Mouse (Mus musculus): ENCODE data around the gene Fgfr2. TPM values are rescaled to one million over a fixed set of nuclear protein-coding genes. Genes with fewer than 3 reads are reported as not detected.
A peak's percentile ranks its signal among the peaks of the same experiment; 100 is the strongest.
"Not testable (repeated sequence)": the region's sequence is repeated elsewhere in the genome, so short reads cannot be mapped to it uniquely, and the experiment has no call there.

Fgfr2 gene
- polyA plus RNA-seq, 1 experiment, result 14.8 TPM

GRCm38 (mm10) chr7:131130021-131130420, 1993.1 kb downstream of the Fgfr2 start:
- 68% methylated on average over 12 of the region's 12 CpGs for WGBS
- TF ChIP-seq CTCF (conservative IDR thresholded peaks at IDR 0.05; ENCODE audit: insufficient read depth, insufficient read length, low read depth, low read length), result no peak
- TF ChIP-seq POLR2A (IDR thresholded peaks at IDR 0.05; ENCODE audit: low read depth, low read length), result no peak
- no peak for DNase-seq
- no peaks in the 10 kb centered on the region for H3K4me1 ChIP-seq (ENCODE audit: control insufficient read depth, insufficient read depth, low read length)
- H3K27me3 ChIP-seq (replicated peaks; ENCODE audit: control insufficient read depth, insufficient read depth, low read length), result no peaks in the 10 kb centered on the region; the same call in 1 of the 2 replicates
- no peak overlapping the region for H3K27ac ChIP-seq (ENCODE audit: insufficient read depth, low read depth, low read length)
- no peak overlapping the region for H3K4me3 ChIP-seq (ENCODE audit: insufficient read depth, low read depth, low read length)
- H3K36me3 ChIP-seq (ENCODE audit: control insufficient read depth, insufficient read depth, low read length), result no peaks in the 10 kb centered on the region

GRCm38 (mm10) chr7:131122210-131122807, 2000.8 kb downstream of the Fgfr2 start:
- no peak for TF ChIP-seq CTCF (conservative IDR thresholded peaks at IDR 0.05; ENCODE audit: insufficient read depth, insufficient read length, low read depth, low read length)

DNA sequence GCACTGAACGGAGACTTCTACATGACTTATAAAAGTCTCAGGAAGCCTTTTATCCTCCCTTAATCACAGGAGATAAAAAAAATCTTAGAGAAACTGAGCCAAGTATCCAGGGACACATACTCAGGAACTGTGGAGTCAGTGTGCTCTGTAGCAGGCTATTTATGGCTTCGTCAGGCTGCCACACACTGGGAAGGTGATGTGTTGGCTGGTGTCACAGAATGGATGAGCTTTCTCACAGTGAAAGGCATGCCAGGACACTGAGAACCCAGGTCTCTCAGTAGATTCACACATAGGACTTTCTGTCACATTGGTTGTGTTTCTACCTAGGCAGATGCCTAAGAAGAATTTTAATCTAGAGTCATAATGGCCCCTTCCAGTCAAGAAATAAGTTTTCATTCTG, 2008.7 kb downstream of the Fgfr2 start:
- H3K36me3 ChIP-seq (ENCODE audit: control insufficient read depth, insufficient read depth, low read length), result no peaks in the 10 kb centered on the region
- no peak for DNase-seq
- no peak for TF ChIP-seq CTCF (conservative IDR thresholded peaks at IDR 0.05; ENCODE audit: insufficient read depth, insufficient read length, low read depth, low read length)
- TF ChIP-seq POLR2A (IDR thresholded peaks at IDR 0.05; ENCODE audit: low read depth, low read length), result no peak
- H3K4me1 ChIP-seq (ENCODE audit: control insufficient read depth, insufficient read depth, low read length), result no peaks in the 10 kb centered on the region
- H3K27me3 ChIP-seq (replicated peaks; ENCODE audit: control insufficient read depth, insufficient read depth, low read length), result no peaks in the 10 kb centered on the region
- H3K27ac ChIP-seq (ENCODE audit: insufficient read depth, low read depth, low read length), result no peak overlapping the region
- H3K4me3 ChIP-seq (ENCODE audit: insufficient read depth, low read depth, low read length), result no peak overlapping the region
- WGBS, result 69% methylated on average over 2 of the region's 2 CpGs

More at GRCm38 (mm10) chr7:131122210-131122807, 2000.8 kb downstream of the Fgfr2 start:
- H3K27me3 ChIP-seq (replicated peaks; ENCODE audit: control insufficient read depth, insufficient read depth, low read length), result no peaks in the 10 kb centered on the region
- H3K4me3 ChIP-seq (ENCODE audit: insufficient read depth, low read depth, low read length), result no peak overlapping the region
- no peak overlapping the region for H3K27ac ChIP-seq (ENCODE audit: insufficient read depth, low read depth, low read length)
- no peaks in the 10 kb centered on the region for H3K36me3 ChIP-seq (ENCODE audit: control insufficient read depth, insufficient read depth, low read length)
- H3K4me1 ChIP-seq (ENCODE audit: control insufficient read depth, insufficient read depth, low read length), result no peaks in the 10 kb centered on the region
- 90% methylated on average over 2 of the region's 2 CpGs for WGBS
- no peak for DNase-seq

- no peak for DNase-seq
Measured at GRCm38 (mm10) chr7:131113676-131114075, 2009.5 kb downstream of the Fgfr2 start.

DNA sequence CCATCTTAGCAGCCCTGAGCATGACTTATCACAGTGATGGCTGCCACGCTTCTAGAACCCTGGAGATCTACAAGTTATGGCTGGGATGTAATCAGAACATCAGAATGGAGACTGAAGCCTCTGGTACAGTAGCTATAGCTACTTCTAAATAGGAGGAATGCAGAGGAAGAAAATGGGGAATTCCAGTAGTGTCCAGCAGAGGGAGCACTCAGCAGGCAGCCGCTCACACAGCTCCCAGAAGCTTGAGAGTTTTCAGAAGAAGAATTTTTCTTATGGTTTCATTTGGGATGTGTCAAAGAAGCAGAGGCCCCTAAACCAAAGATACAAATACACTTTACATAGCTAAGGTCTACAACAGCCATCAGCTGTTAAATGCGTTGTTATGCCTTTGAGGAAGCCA, 2010.7 kb downstream of the Fgfr2 start:
- WGBS, result 29% methylated on average over 3 of the region's 3 CpGs
- DNase-seq, result peak; percentile 46
- no peak for TF ChIP-seq POLR2A (IDR thresholded peaks at IDR 0.05; ENCODE audit: low read depth, low read length)
- TF ChIP-seq CTCF (conservative IDR thresholded peaks at IDR 0.05; ENCODE audit: insufficient read depth, insufficient read length, low read depth, low read length), result peak; percentile 65
- Histone ChIP-seq H3K4me1 (ENCODE audit: control insufficient read depth, insufficient read depth, low read length) (no peaks in the 10 kb centered on the region), H3K36me3 (ENCODE audit: control insufficient read depth, insufficient read depth, low read length) (no peaks in the 10 kb centered on the region), H3K27ac (ENCODE audit: insufficient read depth, low read depth, low read length) (no peak overlapping the region), H3K4me3 (ENCODE audit: insufficient read depth, low read depth, low read length) (no peak overlapping the region), H3K27me3 (replicated peaks; ENCODE audit: control insufficient read depth, insufficient read depth, low read length) (no peaks in the 10 kb centered on the region)

More at GRCm38 (mm10) chr7:131113676-131114075, 2009.5 kb downstream of the Fgfr2 start:
- no peaks in the 10 kb centered on the region for H3K4me1 ChIP-seq (ENCODE audit: control insufficient read depth, insufficient read depth, low read length)
- no peaks in the 10 kb centered on the region for H3K27me3 ChIP-seq (replicated peaks; ENCODE audit: control insufficient read depth, insufficient read depth, low read length)
- H3K27ac ChIP-seq (ENCODE audit: insufficient read depth, low read depth, low read length), result no peak overlapping the region
- TF ChIP-seq POLR2A (IDR thresholded peaks at IDR 0.05; ENCODE audit: low read depth, low read length) (no peak), CTCF (conservative IDR thresholded peaks at IDR 0.05; ENCODE audit: insufficient read depth, insufficient read length, low read depth, low read length) (no peak)
- H3K36me3 ChIP-seq (ENCODE audit: control insufficient read depth, insufficient read depth, low read length), result no peaks in the 10 kb centered on the region
- 67% methylated on average over 6 of the region's 6 CpGs for WGBS
- no peak overlapping the region for H3K4me3 ChIP-seq (ENCODE audit: insufficient read depth, low read depth, low read length)

- 76% methylated on average over 9 of the region's 9 CpGs for WGBS
- H3K4me1 ChIP-seq (ENCODE audit: control insufficient read depth, insufficient read depth, low read length); H3K27ac ChIP-seq (ENCODE audit: insufficient read depth, low read depth, low read length); H3K4me3 ChIP-seq (ENCODE audit: insufficient read depth, low read depth, low read length); DNase-seq; H3K36me3 ChIP-seq (ENCODE audit: control insufficient read depth, insufficient read depth, low read length); H3K27me3 ChIP-seq (replicated peaks; ENCODE audit: control insufficient read depth, insufficient read depth, low read length): not testable (repeated sequence)
Measured at GRCm38 (mm10) chr7:131082403-131082802, 2040.7 kb downstream of the Fgfr2 start.

GRCm38 (mm10) chr7:131075956-131076355, 2047.2 kb downstream of the Fgfr2 start:
- 0% methylated on average over 1 of the region's 1 CpGs for WGBS
- Histone ChIP-seq H3K27ac (ENCODE audit: insufficient read depth, low read depth, low read length) (no peak overlapping the region), H3K36me3 (ENCODE audit: control insufficient read depth, insufficient read depth, low read length) (no peaks in the 10 kb centered on the region), H3K27me3 (replicated peaks; ENCODE audit: control insufficient read depth, insufficient read depth, low read length) (no peaks in the 10 kb centered on the region), H3K4me3 (ENCODE audit: insufficient read depth, low read depth, low read length) (no peak overlapping the region), H3K4me1 (ENCODE audit: control insufficient read depth, insufficient read depth, low read length) (no peaks in the 10 kb centered on the region)
- DNase-seq, result no peak
- TF ChIP-seq POLR2A (IDR thresholded peaks at IDR 0.05; ENCODE audit: low read depth, low read length), result no peak
- TF ChIP-seq CTCF (conservative IDR thresholded peaks at IDR 0.05; ENCODE audit: insufficient read depth, insufficient read length, low read depth, low read length), result no peak

DNA sequence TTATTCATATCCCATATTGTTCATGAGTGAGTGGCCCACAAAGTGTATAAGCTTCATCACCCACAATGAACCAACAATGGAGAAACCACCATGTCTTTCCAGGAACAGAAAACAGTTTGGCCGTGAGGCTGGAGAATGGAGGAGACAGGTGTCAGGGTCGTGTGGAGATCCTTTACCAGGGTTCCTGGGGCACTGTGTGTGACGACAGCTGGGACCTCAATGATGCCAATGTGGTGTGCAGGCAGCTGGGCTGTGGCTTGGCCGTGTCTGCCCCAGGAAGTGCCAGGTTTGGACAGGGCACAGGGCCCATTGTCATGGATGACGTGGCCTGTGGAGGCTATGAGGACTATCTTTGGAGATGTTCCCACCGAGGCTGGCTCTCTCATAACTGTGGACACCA, 2049.1 kb downstream of the Fgfr2 start:
- H3K4me1 ChIP-seq (ENCODE audit: control insufficient read depth, insufficient read depth, low read length); DNase-seq; H3K27ac ChIP-seq (ENCODE audit: insufficient read depth, low read depth, low read length); H3K27me3 ChIP-seq (replicated peaks; ENCODE audit: control insufficient read depth, insufficient read depth, low read length); H3K4me3 ChIP-seq (ENCODE audit: insufficient read depth, low read depth, low read length); H3K36me3 ChIP-seq (ENCODE audit: control insufficient read depth, insufficient read depth, low read length): not testable (repeated sequence)
- WGBS, result 79% methylated on average over 6 of the region's 6 CpGs

GRCm38 (mm10) chr7:131073476-131073875, 2049.7 kb downstream of the Fgfr2 start:
- WGBS, result 80% methylated on average over 3 of the region's 3 CpGs
- DNase-seq; H3K4me1 ChIP-seq (ENCODE audit: control insufficient read depth, insufficient read depth, low read length); H3K4me3 ChIP-seq (ENCODE audit: insufficient read depth, low read depth, low read length); H3K27me3 ChIP-seq (replicated peaks; ENCODE audit: control insufficient read depth, insufficient read depth, low read length); H3K27ac ChIP-seq (ENCODE audit: insufficient read depth, low read depth, low read length); H3K36me3 ChIP-seq (ENCODE audit: control insufficient read depth, insufficient read depth, low read length): not testable (repeated sequence)

All from kidney, adult 2 months (tissue).